Mouse (Mus musculus) midbrain, embryonic 10.5 days (tissue): ENCODE data around the gene Robo2. TPM values are rescaled to one million over a fixed set of nuclear protein-coding genes. Genes with fewer than 3 reads are reported as not detected.

Experiments
- DNase-seq: peaks from one replicate; pipeline ENCODE4 v3.0.0-alpha.2; 2017; ENCODE audit warnings: low spot score
- H3K27ac ChIP-seq: fragments of 300-500 bp; sonication (generic); replicated peaks from 2 replicates; pipeline ENCODE4 v1.5.1; 2016; ENCODE audit warnings: mild to moderate bottlenecking
- H3K27me3 ChIP-seq: fragments of 300-500 bp; sonication (generic); 2 replicates; pipeline ENCODE4 v1.6.1; 2016; ENCODE audit warnings: low read depth, mild to moderate bottlenecking; ENCODE audit not compliant: poor library complexity, severe bottlenecking
- H3K36me3 ChIP-seq: fragments of 300-500 bp; sonication (generic); 2 replicates; pipeline ENCODE4 v1.6.1; 2016; ENCODE audit warnings: mild to moderate bottlenecking, moderate library complexity
- H3K4me1 ChIP-seq: fragments of 300-500 bp; sonication (generic); 2 replicates; pipeline ENCODE4 v1.6.1; 2016
- H3K4me3 ChIP-seq: fragments of 300-500 bp; sonication (generic); 2 replicates; pipeline ENCODE4 v1.5.1; 2016; ENCODE audit warnings: mild to moderate bottlenecking, moderate library complexity
- H3K9me3 ChIP-seq: fragments of 300-500 bp; sonication (generic); replicated peaks from 2 replicates; pipeline ENCODE4 v1.6.1; 2016; ENCODE audit warnings: mild to moderate bottlenecking
- WGBS: fragments of 180-500 bp; shearing (Covaris S2); methylation state at CpG from one replicate; pipeline ENCODE4 v1.1.7; 2016; 5-methylcytosine and 5-hydroxymethylcytosine counted together
- polyA plus RNA-seq: library from polyadenylated mRNA; unstranded; fragments of >200 nt; fragmentation: Nextera tagmentation; extraction: Ambion mirVana; gene quantifications from 2 replicates; pipeline ENCODE4 v1.2.1, GENCODE M21; 2016

The Robo2 gene
- polyA plus RNA-seq, 1 experiment from 2014 or later = 13.3 TPM

- Histone ChIP-seq H3K27me3 (no peaks in the 10 kb centered on the region), H3K4me1 (no peaks in the 10 kb centered on the region), H3K36me3 (no peaks in the 10 kb centered on the region), H3K9me3 (no peaks in the 10 kb centered on the region), H3K4me3 (no peak overlapping the region), H3K27ac (no peak overlapping the region)
- no peak for DNase-seq
These were observed 184.3 kb downstream of the Robo2 start for GRCm38 (mm10) chr16:74227285-74227684.

GRCm38 (mm10) chr16:74225423-74226272 lies 186.0 kb downstream of the Robo2 start:
- Histone ChIP-seq H3K4me1 (no peaks in the 10 kb centered on the region), H3K27ac (no peak overlapping the region), H3K27me3 (no peaks in the 10 kb centered on the region), H3K36me3 (no peaks in the 10 kb centered on the region), H3K4me3 (no peak overlapping the region), H3K9me3 (no peaks in the 10 kb centered on the region)
- WGBS = 81% methylated on average over 7 of the region's 7 CpGs
- DNase-seq = no peak

- Histone ChIP-seq H3K4me1 (no peaks in the 10 kb centered on the region), H3K27ac (no peak overlapping the region), H3K9me3 (no peaks in the 10 kb centered on the region), H3K27me3 (no peaks in the 10 kb centered on the region), H3K36me3 (no peaks in the 10 kb centered on the region), H3K4me3 (no peak overlapping the region)
- DNase-seq = no peak
- WGBS = 81% methylated on average over 5 of the region's 5 CpGs
These were observed 189.1 kb downstream of the Robo2 start for GRCm38 (mm10) chr16:74222501-74222900.

GRCm38 (mm10) chr16:74216879-74217415 lies 194.7 kb downstream of the Robo2 start:
- no peaks in the 10 kb centered on the region for H3K9me3 ChIP-seq
- H3K36me3 ChIP-seq = no peaks in the 10 kb centered on the region
- H3K4me1 ChIP-seq = no peaks in the 10 kb centered on the region
- no peak overlapping the region for H3K4me3 ChIP-seq
- H3K27me3 ChIP-seq = no peaks in the 10 kb centered on the region
- WGBS = 70% methylated on average over 1 of the region's 1 CpGs
- H3K27ac ChIP-seq = no peak overlapping the region
- DNase-seq = no peak

GRCm38 (mm10) chr16:74215791-74216190 lies 195.8 kb downstream of the Robo2 start:
- no peaks in the 10 kb centered on the region for H3K36me3 ChIP-seq
- H3K27ac ChIP-seq = no peak overlapping the region
- no peak for DNase-seq
- no peak overlapping the region for H3K4me3 ChIP-seq
- no peaks in the 10 kb centered on the region for H3K27me3 ChIP-seq
- 92% methylated on average over 13 of the region's 13 CpGs for WGBS
- no peaks in the 10 kb centered on the region for H3K4me1 ChIP-seq
- H3K9me3 ChIP-seq = no peaks in the 10 kb centered on the region

- H3K9me3 ChIP-seq = no peaks in the 10 kb centered on the region
- H3K4me3 ChIP-seq = no peak overlapping the region
- H3K4me1 ChIP-seq = no peaks in the 10 kb centered on the region
- no peaks in the 10 kb centered on the region for H3K27me3 ChIP-seq
- WGBS = 88% methylated on average over 5 of the region's 5 CpGs
- H3K27ac ChIP-seq = no peak overlapping the region
- no peak for DNase-seq
- no peaks in the 10 kb centered on the region for H3K36me3 ChIP-seq
These were observed 210.9 kb downstream of the Robo2 start for GRCm38 (mm10) chr16:74200705-74201104.

GRCm38 (mm10) chr16:74200024-74200703 lies 211.5 kb downstream of the Robo2 start:
- Histone ChIP-seq H3K36me3 (no peaks in the 10 kb centered on the region), H3K4me3 (no peak overlapping the region), H3K4me1 (no peaks in the 10 kb centered on the region), H3K9me3 (no peaks in the 10 kb centered on the region), H3K27me3 (peaks cover 4% of the 10 kb centered on the region; the same call in 1 of the 2 replicates), H3K27ac (no peak overlapping the region)
- 95% methylated on average over 1 of the region's 1 CpGs for WGBS
- no peak for DNase-seq

- no peaks in the 10 kb centered on the region for H3K9me3 ChIP-seq
- H3K4me1 ChIP-seq = peaks cover 7% of the 10 kb centered on the region
- H3K27me3 ChIP-seq = peaks cover 42% of the 10 kb centered on the region
- H3K4me3 ChIP-seq = no peak overlapping the region
- H3K27ac ChIP-seq = no peak overlapping the region
- WGBS = 56% methylated on average over 8 of the region's 8 CpGs
- H3K36me3 ChIP-seq = no peaks in the 10 kb centered on the region
- DNase-seq = no peak
These were observed 218.6 kb downstream of the Robo2 start for GRCm38 (mm10) chr16:74192979-74193554.

GRCm38 (mm10) chr16:74191621-74192020 lies 220.0 kb downstream of the Robo2 start:
- Histone ChIP-seq H3K9me3 (no peaks in the 10 kb centered on the region), H3K4me1 (peaks cover 7% of the 10 kb centered on the region), H3K4me3 (no peak overlapping the region), H3K27ac (no peak overlapping the region), H3K27me3 (peaks cover 42% of the 10 kb centered on the region), H3K36me3 (no peaks in the 10 kb centered on the region)
- DNase-seq = no peak
- WGBS = 89% methylated on average over 2 of the region's 2 CpGs

- Histone ChIP-seq H3K36me3 (no peaks in the 10 kb centered on the region), H3K27ac (no peak overlapping the region), H3K9me3 (no peaks in the 10 kb centered on the region), H3K4me1 (no peaks in the 10 kb centered on the region), H3K27me3 (no peaks in the 10 kb centered on the region), H3K4me3 (no peak overlapping the region)
- DNase-seq = no peak
- WGBS = 83% methylated on average over 3 of the region's 3 CpGs
These were observed 229.0 kb downstream of the Robo2 start for GRCm38 (mm10) chr16:74182509-74183113.

- 82% methylated on average over 3 of the region's 3 CpGs for WGBS
- H3K36me3 ChIP-seq = no peaks in the 10 kb centered on the region
These were observed 239.0 kb downstream of the Robo2 start for GRCm38 (mm10) chr16:74172673-74173072.

GRCm38 (mm10) chr16:74169642-74170041 lies 242.0 kb downstream of the Robo2 start:
- H3K9me3 ChIP-seq = no peaks in the 10 kb centered on the region
- peaks cover 22% of the 10 kb centered on the region; the same call in 1 of the 2 replicates for H3K27me3 ChIP-seq
- H3K4me1 ChIP-seq = peaks cover 15% of the 10 kb centered on the region
- H3K4me3 ChIP-seq = no peak overlapping the region
- H3K27ac ChIP-seq = no peak overlapping the region
- 92% methylated on average over 4 of the region's 4 CpGs for WGBS
- no peak for DNase-seq
- H3K36me3 ChIP-seq = no peaks in the 10 kb centered on the region

More at GRCm38 (mm10) chr16:74172673-74173072, 239.0 kb downstream of the Robo2 start:
- DNase-seq = no peak
- Histone ChIP-seq H3K9me3 (no peaks in the 10 kb centered on the region), H3K27ac (no peak overlapping the region), H3K27me3 (peaks cover 6% of the 10 kb centered on the region; the same call in 1 of the 2 replicates), H3K4me1 (no peaks in the 10 kb centered on the region), H3K4me3 (no peak overlapping the region)
